Mouse (Mus musculus): ENCODE data around the gene Gmfb.
A peak's percentile ranks its signal among the peaks of the same experiment; 100 is the strongest.

The Gmfb gene

DNA sequence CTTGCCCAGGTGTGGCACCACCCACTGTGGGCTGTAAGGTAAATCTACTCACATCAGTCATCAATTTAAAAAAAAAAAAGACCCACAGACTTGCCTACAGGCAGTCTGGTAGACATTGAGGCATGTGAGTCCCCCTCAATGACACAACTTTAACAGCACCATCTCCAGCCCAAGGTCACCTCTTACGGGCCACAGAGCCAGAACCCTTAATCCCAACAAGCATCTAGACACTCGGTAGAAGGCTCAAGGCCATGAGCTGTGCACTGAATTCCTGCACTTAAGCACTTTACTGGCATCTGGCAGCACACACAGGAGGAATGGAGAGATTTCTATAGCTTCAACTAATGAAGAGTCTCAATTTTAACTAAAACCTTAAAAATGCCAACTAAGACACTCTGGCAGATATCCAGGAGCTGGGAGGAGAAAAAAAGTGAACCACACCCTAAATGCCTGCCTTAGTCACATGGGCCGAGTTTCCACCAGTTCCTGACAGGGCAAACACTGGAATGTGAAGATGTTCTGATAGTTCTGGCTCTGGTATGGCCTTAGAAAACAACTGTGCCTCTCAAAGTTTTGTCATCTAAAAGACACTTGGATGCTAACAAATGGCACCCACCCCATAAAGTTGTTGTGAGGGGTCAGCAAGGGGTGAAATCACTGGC is 21.2 kb downstream of the Gmfb start:
- DNase-seq = no peak

DNA sequence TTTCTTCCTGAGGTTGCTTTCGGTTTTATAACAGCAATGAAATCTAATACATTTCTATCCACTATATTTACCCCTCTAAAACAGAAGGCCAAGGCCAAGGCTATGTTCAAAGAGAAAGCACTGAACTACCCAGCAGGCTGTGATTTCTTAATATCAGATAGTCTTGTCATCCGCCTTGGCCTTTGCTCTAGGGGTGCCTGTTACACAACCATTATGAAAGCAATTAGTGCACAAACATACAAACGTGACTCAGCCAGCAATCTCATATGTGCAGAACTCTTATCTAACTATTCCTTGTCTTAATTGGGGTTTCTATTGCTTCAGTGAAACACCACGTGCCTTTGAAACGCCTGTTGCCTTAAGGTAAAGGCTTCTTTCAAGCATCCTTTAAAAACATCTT is 27.9 kb downstream of the Gmfb start:
- no peak for DNase-seq

DNA sequence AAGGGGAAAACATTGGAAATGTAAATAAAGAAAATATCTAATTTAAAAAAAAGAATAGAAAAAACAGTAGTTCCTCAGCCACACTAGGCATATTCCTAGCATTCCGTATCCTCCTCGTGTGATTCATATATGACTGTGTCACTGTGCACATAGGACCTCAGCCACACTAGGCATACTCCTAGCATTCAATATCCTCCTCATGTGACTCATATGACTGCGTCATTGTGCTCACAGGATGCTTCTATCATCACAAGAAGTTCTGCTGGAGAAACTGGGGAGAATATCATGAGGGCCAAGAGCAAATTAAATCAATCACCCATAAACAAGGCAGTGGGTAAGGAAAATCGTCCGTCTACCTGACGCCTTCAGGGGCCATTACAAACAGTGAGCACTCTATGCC is 31.3 kb downstream of the Gmfb start:
- DNase-seq = no peak

DNA sequence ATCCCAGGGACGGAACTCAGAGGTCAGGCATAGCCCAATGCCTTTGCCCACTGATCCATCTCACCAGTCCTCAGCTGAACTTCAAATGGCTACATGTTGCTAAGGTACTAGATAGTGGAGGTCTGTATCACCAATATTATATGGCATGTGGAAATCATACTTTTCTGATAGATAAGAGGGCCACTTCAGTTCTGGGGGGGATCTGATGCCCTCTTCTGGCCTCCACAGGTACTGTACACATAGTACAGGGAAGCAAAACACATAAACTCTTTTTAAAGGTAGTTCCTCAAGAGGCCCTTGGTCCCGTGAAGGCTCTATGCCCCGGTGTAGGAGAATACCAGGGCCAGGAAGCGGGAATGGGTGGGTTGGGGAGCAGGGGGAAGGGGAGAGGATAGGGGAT is 31.7 kb downstream of the Gmfb start:
- no peak for DNase-seq

DNA sequence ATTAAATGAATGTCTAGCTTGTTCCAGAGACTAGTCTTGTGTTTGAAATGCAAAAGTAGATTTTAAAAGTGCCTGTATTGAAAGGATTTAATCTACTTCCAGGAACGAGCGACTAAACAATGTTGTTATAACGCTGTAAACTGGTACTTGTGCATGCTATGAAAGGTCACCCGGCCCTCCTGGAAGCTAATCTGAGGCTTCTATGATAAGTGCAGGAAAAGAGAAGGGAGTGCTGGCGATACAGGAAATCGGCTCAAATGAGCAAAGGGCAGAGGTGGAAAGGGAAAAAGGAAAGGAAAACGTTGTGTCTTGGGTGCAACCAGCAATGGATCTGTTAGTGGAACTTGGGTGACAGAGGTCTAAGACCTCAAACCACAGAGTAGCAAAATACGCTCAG is 33.5 kb downstream of the Gmfb start:
- DNase-seq = no peak

DNA sequence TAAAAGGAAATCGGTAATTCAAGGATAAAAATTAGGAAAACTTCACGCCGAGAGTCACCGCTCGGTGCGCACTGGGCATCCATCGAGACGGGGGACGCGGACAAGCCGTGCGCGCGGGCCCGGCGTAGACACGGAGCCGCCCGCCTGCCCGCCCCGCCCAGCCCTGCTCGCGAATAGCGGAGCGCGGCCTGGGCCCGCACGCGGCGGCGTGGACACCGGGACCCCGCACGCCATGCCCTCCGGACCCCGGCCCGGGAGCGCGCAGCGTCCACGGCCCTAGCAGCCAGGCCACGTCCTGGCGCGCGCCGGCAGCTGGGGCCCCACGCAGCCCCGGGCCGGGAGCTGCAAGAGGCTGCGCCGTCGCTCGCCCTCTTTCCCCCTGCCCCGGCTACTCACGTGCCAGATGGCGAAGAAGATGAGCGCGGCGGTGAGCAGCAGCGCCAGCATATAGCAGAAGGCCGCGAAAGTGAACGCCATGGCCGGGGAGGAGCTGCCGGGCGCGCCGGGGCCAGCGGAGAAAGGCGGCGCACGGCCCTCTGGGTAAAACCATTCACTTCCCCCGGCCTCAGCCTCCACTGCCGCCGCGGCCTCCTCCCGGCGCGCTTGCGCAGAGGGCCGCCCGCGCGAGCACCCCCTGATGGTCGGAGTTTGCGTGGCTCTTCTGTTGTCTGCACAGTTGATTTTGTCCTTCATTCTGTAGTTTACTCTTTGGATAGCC is 34.1 kb downstream of the Gmfb start, which contains the start of gene Cnih1:
Gene Cnih1, minus strand, starts transcription at position 625 of the 718 bp plus-strand sequence.
- peak; percentile 91 for DNase-seq

DNA sequence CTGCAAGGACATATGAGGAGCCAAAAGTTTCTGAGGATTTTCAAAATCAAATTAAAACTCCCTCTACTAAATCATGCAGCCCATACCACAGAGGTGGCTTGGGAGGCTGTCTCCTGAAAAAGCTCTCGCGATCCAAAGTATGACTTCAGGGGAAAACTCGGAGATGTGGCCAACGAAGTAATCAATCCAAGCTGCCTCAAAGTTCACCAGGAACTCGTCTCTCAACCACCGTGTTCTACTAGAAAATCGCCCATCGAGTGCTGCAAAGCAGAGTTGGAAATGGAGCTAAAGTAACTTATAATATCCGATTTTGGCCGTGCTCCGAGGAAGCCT is 34.6 kb downstream of the Gmfb start:
- DNase-seq = no peak

DNA sequence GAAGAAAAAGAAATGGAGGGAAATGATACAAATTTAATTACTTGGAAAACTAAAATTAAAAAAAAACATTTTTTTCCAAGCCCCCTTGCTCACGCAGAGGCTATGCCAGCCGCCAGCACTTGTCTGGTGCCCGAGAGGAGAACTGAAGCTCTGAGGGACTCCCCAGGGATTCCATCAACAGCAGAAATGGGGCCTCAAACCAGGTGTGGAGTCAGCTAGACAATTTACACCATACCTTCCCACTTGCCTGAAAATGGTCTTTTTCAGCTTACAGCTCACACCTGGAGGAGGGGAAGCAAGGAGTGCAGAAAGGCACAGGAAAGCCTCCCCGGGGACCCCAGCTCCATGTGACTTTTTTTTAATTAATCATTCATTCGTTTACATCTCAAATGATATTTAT is 36.8 kb downstream of the Gmfb start:
- DNase-seq = no peak

DNA sequence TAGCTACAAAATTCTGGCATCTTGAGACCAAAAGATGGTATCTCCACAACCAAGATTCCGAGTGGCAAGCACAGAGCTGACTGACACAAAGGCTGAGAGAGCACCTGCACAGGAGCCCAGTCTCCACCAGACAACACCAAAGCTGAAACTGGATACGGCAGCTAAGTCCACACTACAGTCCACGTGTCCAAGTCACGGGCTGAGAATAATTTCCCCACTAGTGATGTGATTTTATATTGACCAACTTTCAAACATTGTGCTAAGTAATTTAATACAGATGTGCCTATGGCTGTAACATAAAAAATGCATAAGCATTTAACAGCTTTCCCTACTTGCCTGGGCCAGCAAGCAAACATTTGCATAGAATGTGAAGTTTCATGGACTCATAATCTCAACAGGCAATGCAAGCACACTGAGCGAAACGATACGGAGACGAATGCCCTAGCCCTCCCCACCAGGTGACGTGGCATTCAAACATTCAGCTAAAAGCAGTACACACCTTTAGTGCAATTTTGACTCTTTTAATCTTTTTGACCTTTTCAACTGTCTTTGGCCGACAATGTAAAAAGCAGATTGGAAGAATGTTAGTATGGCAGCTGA is 38.6 kb downstream of the Gmfb start:
- DNase-seq = no peak

DNA sequence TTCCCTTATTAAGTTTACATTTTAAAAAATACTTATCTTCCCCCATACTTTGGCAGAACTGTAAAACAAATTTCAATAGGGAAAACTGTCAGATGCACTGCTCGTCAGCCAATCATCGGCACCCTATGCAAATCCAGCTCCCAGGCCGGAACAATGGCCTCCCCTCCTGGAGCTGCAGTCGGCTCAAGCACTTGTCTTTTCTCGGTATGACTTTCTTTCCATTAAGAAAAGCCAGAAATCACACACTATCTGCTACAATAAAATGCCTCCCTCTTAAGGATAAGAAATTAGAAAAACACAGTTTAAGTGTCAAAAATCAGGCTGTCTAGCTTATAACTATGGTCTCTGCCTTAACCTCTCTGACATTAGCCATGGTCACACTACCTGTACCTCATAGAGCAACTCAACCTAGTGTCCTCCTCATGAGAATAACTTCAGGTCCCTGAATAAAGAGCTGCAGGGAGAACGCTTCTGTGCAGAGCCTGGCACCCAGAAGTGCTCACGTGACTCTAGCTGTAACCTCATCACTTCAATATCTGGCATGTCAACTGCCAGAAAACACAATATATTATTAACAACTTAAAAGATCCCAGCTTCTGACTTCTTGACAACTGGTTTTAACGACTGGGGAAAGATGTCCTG is 39.7 kb downstream of the Gmfb start:
- DNase-seq = no peak

DNA sequence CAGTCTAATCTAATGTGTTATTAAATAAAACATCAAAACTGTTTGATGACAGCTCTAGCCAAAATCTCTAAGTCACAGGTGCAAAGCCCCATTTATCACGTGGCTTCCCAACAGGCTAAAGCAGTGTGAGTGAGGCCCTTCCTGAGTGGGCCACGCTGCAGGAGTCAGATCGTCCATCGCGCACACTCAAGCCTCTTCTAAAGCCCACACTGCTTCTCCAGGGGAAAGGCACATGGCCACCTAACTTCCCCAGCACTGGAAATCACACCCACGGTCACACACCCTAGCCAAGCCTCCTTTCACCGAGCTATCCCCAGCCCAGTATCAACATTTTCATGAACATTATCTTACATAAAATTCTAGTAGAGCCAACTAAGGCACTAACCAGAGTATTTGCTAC is 41.0 kb downstream of the Gmfb start:
- DNase-seq = no peak

DNA sequence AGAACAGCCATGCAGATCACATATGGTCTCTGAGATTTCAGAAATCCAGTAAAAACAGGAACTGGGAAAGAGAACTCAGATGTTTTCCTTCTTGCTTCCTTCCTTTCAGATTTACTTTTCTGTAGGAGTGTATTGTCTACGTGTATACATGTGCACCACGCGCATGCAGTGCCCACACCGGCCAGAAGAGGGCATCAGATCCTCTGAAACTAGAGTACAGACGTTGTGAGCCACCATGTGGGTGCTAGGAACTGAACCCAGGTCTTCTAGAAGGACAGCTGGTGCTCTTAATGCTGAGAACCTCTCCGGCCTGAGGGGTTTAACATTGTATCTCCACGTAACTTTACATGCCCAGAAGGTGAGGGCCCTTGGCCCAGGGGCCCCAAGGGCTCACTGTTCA is 42.8 kb downstream of the Gmfb start:
- no peak for DNase-seq

DNA sequence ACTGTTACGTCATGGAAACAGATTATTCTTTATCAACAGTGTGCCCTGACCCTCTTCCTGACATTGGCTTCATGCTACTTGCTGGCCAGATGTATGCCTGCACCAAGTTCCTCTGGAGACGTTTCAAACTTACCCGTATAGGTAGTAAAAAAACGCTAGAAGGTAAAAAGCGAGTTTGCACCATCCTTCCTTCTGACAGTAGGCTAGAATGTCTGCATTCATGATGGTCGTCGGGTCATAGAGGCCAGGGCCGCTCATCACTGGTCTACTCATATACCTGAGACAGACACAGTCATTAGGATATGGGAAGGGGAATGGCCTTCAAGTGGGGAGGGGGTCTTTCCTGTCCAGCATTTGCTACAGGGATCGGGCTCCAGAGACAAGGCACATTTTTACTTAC is 43.3 kb downstream of the Gmfb start:
- DNase-seq = no peak

DNA sequence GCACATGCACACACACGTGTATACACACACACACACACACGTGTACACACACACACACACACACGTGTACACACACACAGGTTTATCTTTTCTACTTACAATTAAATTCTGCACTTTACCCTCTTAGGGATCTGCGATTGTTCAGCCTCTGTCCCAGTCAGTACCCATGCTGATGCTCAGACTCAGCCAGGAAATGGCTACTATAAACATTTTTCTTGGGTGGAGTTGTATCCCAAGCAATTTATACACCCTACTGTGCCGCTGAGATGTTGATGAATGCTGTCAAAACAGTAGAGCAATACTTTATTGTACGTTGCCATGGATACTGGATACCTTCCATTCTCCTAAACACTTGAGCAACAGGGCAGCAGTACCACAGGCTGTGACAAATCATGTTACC is 52.0 kb downstream of the Gmfb start:
- DNase-seq = no peak

DNA sequence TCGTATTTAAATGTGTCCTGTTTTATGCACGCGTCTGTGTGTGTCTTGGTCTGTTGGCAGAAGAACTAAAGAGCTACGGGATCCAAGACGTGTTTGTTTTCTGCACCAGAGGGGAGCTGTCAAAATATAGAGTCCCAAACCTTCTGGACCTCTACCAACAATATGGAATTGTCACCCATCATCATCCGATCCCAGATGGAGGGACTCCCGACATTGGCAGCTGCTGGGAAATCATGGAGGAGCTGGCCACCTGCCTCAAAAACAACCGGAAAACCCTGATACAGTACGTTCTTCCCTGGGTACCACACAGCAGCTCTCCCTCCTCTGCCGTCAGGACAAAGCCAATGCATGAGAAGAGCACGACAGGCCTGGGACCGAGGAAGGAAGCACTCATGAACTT is 54.9 kb downstream of the Gmfb start:
- DNase-seq = peak; percentile 45

DNA sequence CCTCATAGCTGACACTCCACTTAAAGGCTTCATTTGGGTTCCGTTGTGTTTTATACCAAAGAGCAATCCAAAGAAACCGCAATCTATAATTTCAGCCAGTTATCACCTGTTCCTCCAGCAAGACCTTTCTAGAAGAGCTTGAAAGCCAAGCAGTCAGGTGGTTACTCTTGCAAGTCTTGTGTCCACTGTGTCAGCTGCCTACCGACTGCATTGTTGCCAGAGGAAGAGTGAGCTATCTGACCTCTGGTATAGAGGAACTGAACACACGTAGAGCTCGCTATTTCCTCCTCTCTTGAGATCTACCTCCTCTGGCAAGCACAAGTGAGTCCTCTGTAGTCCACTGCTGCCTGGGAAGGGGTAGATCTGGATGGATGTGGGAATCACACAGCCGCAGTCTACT is 60.9 kb downstream of the Gmfb start:
- no peak for DNase-seq

DNA sequence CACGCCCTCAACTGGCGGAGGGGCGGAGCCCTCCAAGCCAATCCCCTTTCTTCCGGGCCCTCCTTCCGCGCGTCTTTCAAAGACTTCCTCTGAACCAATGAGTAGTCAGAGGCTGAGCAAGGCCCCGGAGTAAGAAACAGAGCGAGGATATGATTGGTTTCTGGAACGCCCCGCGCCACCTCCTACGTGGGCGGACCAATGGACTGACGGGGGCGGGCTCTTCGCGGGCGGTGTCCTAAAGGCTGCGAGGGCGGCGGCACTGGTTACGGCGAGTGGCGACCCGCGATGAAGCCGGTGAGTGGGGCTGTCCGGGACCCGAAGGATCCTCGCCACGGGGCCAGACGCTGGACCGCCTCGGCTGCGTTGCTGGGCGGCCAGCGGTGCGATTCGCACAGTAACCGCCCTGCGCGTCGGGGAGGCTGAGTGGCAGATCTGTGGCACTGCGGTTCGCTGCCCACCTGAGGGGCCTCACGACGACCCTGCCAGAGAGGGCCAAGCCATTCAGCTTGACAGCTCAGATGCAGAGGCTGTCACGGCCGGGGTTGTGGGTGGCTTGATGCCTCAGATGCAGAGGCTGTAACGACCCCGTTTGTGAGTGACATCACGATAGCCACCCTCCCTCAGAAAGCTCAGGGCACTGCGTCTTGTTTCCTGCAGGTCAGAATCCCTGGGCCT is 61.5 kb downstream of the Gmfb start, which contains the start of gene Cdkn3:
Gene Cdkn3, plus strand, starts transcription at position 187 of the 675 bp plus-strand sequence.
- DNase-seq = peak; percentile 87

DNA sequence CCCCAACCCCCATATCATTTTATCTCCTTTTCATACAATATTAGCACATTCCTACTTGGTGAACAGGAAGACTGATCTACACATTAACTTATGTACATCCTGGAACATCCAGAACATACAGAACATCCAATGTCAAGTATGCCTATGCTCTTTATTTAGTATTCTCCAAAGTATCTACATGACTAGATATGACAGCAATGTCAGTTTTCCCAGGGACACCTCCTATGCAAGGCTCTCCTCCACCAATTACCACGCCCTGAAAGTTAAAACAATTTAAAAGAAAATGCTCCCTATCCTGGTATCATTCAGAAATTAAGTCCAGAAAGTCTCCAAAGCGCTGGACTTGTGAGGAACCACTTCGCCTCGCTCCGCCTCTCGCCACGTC is 62.1 kb downstream of the Gmfb start:
- no peak for DNase-seq
